Mouse (Mus musculus) liver, postnatal 0 days (tissue): ENCODE measurements around the gene Itga3.

ENCODE experiments used
- CTCF ChIP-seq: sonication (generic); IDR thresholded peaks from 2 replicates; pipeline ENCODE4 v1.5.1; 2016; ENCODE audit warnings: antibody characterized with exemption, low read depth
- EP300 ChIP-seq: IDR thresholded peaks from 2 replicates; pipeline ENCODE4 v1.6.1; 2016; ENCODE audit warnings: antibody characterized with exemption, low read depth, mild to moderate bottlenecking

GRCm38 (mm10) chr11:95041139-95041609 is 35.4 kb downstream of the Itga3 start, which contains the start of gene Pdk2:
- no peak for TF ChIP-seq CTCF
- peak; percentile 50; the same call in 1 of the 2 replicates for TF ChIP-seq EP300
